Mouse (Mus musculus) megakaryocyte, embryonic 14.5 days (primary cell): Measurements from ENCODE around the gene Ccdc191. TPM values are rescaled to one million over a fixed set of nuclear protein-coding genes. Genes with fewer than 3 reads are reported as not detected.

Experiments used
- H3K27me3 ChIP-seq: replicated peaks from 2 replicates; pipeline ENCODE3; 2012; ENCODE audit warnings: inconsistent platforms
- H3K36me3 ChIP-seq: replicated peaks from 2 replicates; pipeline ENCODE3; 2012; ENCODE audit warnings: low read length, inconsistent platforms, mixed read lengths
- H3K4me1 ChIP-seq: 2 replicates; pipeline ENCODE4 v1.6.1; 2012; ENCODE audit warnings: inconsistent platforms
- H3K4me3 ChIP-seq: replicated peaks from 2 replicates; pipeline ENCODE3; 2012; ENCODE audit warnings: moderate library complexity, mild to moderate bottlenecking, inconsistent platforms
- H3K9me3 ChIP-seq: 2 replicates; pipeline ENCODE4 v1.6.1; 2012; ENCODE audit warnings: inconsistent platforms
- FLI1 ChIP-seq: IDR thresholded peaks from 2 replicates; pipeline ENCODE4 v1.6.1; 2012; ENCODE audit warnings: low read length, inconsistent platforms, mixed read lengths
- GATA1 ChIP-seq: IDR thresholded peaks from 3 replicates; pipeline ENCODE4 v1.6.1; 2012; ENCODE audit warnings: mixed read lengths, low read length, inconsistent platforms, borderline replicate concordance
- polyA plus RNA-seq: library from polyadenylated mRNA; stranded (reverse); fragments of >175 nt; gene quantifications from 2 replicates; pipeline ENCODE4 v1.2.3, GENCODE M21; 2012; ENCODE audit warnings: low replicate concordance; ENCODE audit not compliant: insufficient read depth

Gene Ccdc191
- polyA plus RNA-seq, 1 experiment, result 2.2 TPM

DNA sequence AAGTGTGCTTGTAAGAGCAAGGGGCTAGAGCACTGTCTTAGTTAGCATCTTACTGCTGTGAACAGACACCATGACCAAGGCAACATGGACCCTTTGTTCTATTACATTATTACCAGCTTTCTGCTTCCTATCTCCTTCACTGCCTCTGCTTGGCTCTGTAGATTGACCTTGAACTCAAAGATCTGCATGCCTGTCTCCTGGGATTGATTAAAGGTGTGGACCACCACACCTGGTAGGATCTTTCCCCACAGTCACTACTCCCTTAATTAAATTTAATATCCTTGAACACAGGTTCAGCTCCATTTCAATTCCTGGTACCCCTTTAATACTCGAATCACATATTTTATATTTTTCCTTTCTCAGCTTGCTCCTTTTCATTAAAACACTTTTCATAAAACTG, 36.2 kb downstream of the Ccdc191 start:
- Histone ChIP-seq H3K4me3 (no peak overlapping the region), H3K4me1 (peaks cover 17% of the 10 kb centered on the region), H3K27me3 (no peaks in the 10 kb centered on the region), H3K36me3 (peaks cover 12% of the 10 kb centered on the region), H3K9me3 (no peaks in the 10 kb centered on the region)
- no peak for TF ChIP-seq FLI1
- no peak for TF ChIP-seq GATA1

DNA sequence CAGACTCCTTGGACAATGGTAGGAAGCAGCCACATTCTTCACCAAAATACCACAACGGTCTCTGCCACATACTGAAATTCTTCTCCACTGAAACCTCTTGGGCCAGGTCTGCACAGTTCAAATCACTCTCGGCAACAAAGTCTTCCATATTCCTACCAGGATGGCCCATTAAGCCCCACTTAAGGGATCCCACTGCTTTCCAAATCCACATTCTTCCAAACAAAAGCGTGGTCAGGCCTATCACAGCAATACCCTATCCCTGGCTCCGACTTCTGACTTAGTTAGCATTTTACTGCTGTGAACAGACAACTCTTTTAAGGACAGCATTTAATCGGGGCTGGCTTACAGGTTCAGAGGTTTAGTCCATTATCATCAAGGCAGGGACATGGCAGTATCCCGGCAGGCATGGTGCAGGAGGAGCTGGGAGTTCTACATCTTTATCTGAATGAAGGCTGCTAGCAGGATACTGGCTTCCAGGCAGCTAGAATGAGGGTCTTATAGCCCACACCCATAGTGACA, 36.8 kb downstream of the Ccdc191 start, which contains the start of gene Qtrt2:
Qtrt2 (minus strand) TSS at position 469 of the 519 bp plus-strand sequence.
- no peak within 1 kb of the TSS for H3K4me3 ChIP-seq
- no peak for TF ChIP-seq FLI1
- TF ChIP-seq GATA1, result no peak
- no peaks in the 10 kb centered on the region for H3K27me3 ChIP-seq
- peaks cover 14% of the 10 kb centered on the region for H3K36me3 ChIP-seq
- peaks cover 17% of the 10 kb centered on the region for H3K4me1 ChIP-seq
- no peaks in the 10 kb centered on the region for H3K9me3 ChIP-seq

DNA sequence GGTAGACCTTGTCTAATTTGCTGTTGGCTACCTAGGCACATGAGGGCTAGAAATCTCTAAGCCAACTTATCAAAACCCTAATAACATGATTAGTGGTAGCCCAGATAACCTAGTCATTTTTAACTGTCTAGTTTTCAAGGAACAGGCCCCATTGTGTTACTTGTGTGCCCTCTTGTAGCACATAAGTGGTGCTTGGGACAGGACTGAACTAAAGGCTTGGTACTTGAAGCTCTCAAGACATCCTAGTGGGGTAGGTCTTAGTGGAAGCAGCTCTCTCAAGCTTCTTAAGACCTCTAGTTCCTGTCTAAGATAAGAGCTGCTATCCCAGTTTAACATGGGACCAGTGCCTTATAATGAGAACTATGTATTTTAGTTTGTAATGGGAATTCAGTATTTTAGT, 41.0 kb downstream of the Ccdc191 start:
- H3K36me3 ChIP-seq, result peaks cover 21% of the 10 kb centered on the region
- H3K27me3 ChIP-seq, result no peaks in the 10 kb centered on the region
- peaks cover 14% of the 10 kb centered on the region for H3K4me1 ChIP-seq
- no peaks in the 10 kb centered on the region for H3K9me3 ChIP-seq
- no peak overlapping the region for H3K4me3 ChIP-seq
- TF ChIP-seq FLI1 (no peak), GATA1 (no peak)

DNA sequence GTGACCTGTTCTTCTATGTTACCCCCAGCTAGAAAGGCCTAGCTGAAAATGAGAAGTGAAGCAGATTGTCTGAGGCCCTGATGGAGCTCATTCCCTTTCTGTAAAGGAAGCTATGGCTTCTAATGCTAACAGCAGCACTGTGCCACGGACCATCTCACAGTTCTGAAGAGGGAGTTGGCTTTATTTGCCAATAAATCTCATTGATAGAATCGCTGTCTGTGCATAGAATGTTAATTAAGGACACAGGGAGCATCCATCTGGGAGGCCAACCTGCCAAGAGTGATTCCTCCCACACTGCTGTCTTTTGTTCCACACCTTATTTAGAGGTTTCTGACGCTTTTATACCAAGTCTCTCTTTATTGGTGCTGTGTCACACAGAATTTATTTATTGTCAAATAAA, 41.9 kb downstream of the Ccdc191 start:
- Histone ChIP-seq H3K9me3 (no peaks in the 10 kb centered on the region), H3K27me3 (no peaks in the 10 kb centered on the region), H3K36me3 (peaks cover 21% of the 10 kb centered on the region), H3K4me1 (peaks cover 14% of the 10 kb centered on the region), H3K4me3 (no peak overlapping the region)
- TF ChIP-seq FLI1 (no peak), GATA1 (no peak)

DNA sequence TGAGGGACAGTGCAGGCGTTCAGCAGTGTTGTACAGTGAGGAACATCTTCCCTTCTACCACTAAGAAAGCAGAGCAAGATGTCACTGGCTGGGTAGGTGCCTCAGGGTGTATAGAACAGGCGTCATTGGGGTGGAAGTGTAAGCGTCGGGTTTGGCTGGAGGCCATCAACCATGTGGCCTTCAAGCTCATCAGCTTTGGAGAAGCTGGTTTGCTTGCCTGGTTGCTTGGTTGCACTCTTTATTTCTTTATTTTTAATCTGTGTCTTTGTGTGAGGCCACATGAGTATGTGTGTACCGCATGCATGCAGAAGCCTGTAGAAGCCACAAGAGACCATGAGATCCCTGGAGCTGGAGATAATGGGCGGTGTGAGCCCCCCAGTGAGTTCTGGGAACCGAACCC, 42.7 kb downstream of the Ccdc191 start:
- no peak for TF ChIP-seq FLI1
- no peak for TF ChIP-seq GATA1
- peaks cover 14% of the 10 kb centered on the region for H3K4me1 ChIP-seq
- H3K9me3 ChIP-seq, result no peaks in the 10 kb centered on the region
- peaks cover 16% of the 10 kb centered on the region for H3K36me3 ChIP-seq
- no peak overlapping the region for H3K4me3 ChIP-seq
- H3K27me3 ChIP-seq, result no peaks in the 10 kb centered on the region

DNA sequence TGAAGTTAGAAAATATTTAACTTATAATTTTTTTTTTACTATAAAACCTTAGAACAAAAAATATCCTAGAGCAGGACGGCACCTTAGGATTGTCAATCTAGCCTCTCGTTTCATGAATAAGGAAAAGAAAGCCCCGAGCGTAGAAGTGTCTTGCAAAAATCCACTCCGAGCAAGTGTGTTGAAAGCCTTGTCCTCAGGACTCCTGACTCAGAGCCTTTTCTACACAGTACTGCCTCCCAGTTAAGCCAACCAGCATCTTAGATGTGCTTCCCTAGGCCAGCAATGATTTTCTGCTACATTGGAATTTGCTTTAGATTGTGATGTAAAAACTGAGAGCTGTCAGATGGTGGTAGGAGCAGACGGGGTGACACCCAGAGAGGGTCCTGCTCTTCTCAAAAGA, 43.4 kb downstream of the Ccdc191 start:
- Histone ChIP-seq H3K9me3 (no peaks in the 10 kb centered on the region), H3K36me3 (peaks cover 16% of the 10 kb centered on the region), H3K27me3 (no peaks in the 10 kb centered on the region), H3K4me3 (no peak overlapping the region), H3K4me1 (peaks cover 14% of the 10 kb centered on the region)
- TF ChIP-seq GATA1 (no peak), FLI1 (no peak)

DNA sequence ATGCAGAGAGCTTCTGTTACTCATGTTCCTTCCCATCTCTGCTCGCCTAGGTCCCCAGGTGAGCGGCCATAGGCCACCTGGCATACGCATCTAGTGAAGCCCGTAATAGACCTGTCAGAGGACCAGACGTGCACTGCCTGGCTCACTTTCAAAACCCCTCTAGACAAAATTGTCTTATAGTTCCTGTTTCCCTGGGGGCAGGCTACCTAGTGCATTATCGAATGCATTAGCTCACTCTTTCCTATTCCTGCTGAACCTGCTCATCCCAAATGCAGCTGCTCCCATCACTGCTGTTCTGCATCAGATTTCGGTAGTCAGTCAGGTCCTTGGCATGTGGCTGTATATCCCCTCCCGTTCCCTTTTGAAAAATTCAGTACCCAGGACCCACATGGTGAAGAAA, 45.3 kb downstream of the Ccdc191 start:
- H3K9me3 ChIP-seq, result no peaks in the 10 kb centered on the region
- H3K4me3 ChIP-seq, result no peak overlapping the region
- H3K27me3 ChIP-seq, result no peaks in the 10 kb centered on the region
- H3K36me3 ChIP-seq, result peaks cover 20% of the 10 kb centered on the region
- H3K4me1 ChIP-seq, result peaks cover 8% of the 10 kb centered on the region
- TF ChIP-seq FLI1 (no peak), GATA1 (no peak)

DNA sequence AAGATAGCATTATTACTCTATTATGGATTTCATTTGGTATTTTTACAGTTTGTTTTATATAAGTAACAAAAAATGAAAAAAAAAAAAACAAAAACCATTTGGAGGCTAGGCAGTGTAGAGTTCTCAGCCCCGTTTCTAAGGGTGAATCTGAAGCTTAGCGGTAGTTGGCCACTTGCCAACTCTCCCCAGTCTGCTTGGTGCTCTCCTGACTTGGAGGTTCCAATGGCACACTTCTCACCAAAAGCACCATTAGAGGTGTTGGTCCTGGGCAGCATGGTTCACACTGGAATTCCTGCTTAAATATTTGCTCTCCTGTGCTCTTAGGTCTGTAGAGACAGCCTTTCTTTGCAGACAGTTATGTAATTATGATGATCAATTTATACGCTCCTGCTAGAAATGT, 45.8 kb downstream of the Ccdc191 start:
- TF ChIP-seq GATA1 (no peak), FLI1 (no peak)
- no peak overlapping the region for H3K4me3 ChIP-seq

DNA sequence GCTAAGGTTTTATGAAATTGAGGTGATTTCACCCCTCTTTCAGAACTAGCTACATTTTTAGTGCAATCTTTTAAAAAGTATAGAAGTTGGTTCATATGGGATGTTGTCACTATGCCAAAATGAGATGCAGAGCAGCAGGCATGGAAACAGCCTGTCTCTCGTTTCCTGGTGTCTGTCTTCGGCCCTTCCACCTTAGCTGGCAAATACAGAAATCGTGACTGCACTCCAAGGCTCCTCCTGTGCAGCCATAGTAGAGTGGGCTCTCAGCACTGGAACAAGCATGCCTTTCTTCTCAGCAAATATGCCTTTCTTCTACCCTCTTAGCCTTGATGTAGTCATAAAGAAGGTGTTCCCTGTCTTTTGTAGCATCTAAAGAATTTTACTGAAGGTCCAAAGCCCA, 46.3 kb downstream of the Ccdc191 start:
- Histone ChIP-seq H3K9me3 (no peaks in the 10 kb centered on the region), H3K36me3 (peaks cover 20% of the 10 kb centered on the region), H3K4me1 (no peaks in the 10 kb centered on the region), H3K4me3 (no peak overlapping the region), H3K27me3 (no peaks in the 10 kb centered on the region)
- TF ChIP-seq FLI1, result no peak
- no peak for TF ChIP-seq GATA1

More for the DNA sequence above, 45.8 kb downstream of the Ccdc191 start:
- Histone ChIP-seq H3K36me3 (peaks cover 20% of the 10 kb centered on the region), H3K27me3 (no peaks in the 10 kb centered on the region), H3K4me1 (peaks cover 3% of the 10 kb centered on the region; the same call in 1 of the 2 replicates), H3K9me3 (no peaks in the 10 kb centered on the region)

DNA sequence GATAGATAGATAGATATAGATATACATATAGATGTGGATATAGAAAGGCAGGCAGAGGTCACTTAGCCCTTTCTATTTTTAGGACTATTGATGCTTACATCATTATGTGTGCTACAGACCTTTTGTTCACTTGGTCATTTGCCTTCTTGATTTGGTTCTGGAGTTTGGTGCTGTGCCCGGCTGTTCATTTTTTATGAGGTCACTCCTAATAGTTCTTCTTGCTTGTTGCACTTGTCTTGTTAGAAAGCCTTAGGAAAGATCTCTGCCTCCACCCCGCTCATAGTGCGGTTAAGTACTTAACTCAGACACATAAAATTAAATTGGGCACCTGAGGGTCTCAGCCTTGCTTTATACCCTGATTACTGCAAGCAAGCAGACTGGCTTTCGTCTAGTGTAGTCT, 51.2 kb downstream of the Ccdc191 start:
- Histone ChIP-seq H3K4me1 (no peaks in the 10 kb centered on the region), H3K9me3 (no peaks in the 10 kb centered on the region), H3K27me3 (no peaks in the 10 kb centered on the region), H3K36me3 (peaks cover 24% of the 10 kb centered on the region), H3K4me3 (no peak overlapping the region)
- no peak for TF ChIP-seq GATA1
- TF ChIP-seq FLI1, result no peak

DNA sequence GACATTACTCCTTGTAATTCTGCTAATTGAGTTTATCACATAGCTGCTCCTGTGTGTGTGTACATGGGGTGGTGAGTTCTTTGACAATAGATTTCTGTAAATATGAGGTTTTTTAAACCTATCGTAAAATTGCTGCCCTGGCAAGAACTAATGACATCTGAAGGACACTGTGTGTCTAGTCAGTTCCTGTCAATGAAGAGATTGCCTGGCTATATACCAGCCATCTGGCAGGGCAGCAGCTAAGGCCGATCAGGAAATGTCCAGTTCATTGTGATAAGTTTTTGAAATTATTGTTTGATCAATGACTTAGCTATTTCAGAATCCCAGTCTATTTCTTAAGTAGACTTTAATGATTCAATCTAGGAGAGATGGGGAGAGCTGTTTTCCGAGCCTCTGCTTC, 55.8 kb downstream of the Ccdc191 start:
- peaks cover 18% of the 10 kb centered on the region for H3K36me3 ChIP-seq
- H3K4me1 ChIP-seq, result peaks cover 4% of the 10 kb centered on the region
- H3K9me3 ChIP-seq, result no peaks in the 10 kb centered on the region
- no peaks in the 10 kb centered on the region for H3K27me3 ChIP-seq
- TF ChIP-seq GATA1 (no peak), FLI1 (no peak)
- H3K4me3 ChIP-seq, result no peak overlapping the region
